Mouse (Mus musculus) myocyte (in vitro differentiated cells): Measurements from ENCODE around the gene Zfp53. TPM values are rescaled to one million over a fixed set of nuclear protein-coding genes. Genes with fewer than 3 reads are reported as not detected.
A peak's percentile ranks its signal among the peaks of the same experiment; 100 is the strongest.

ENCODE experiments used
- H3K27me3 ChIP-seq: one replicate; pipeline ENCODE4 v1.6.1; 2011; ENCODE audit not compliant: control insufficient read depth, insufficient read depth, insufficient read length
- H3K36me3 ChIP-seq: one replicate; pipeline ENCODE4 v1.6.1; 2011; ENCODE audit not compliant: control insufficient read depth, insufficient read depth
- H3K4me2 ChIP-seq: one replicate; pipeline ENCODE4 v1.6.1; 2011; ENCODE audit warnings: low read depth, control low read depth
- H3K4me3 ChIP-seq: one replicate; pipeline ENCODE4 v1.5.1; 2011; ENCODE audit warnings: mild to moderate bottlenecking, control low read depth, moderate library complexity
- H3K79me2 ChIP-seq: one replicate; pipeline ENCODE4 v1.6.1; 2011; ENCODE audit not compliant: control insufficient read depth, insufficient read depth
- H3ac ChIP-seq: one replicate; pipeline ENCODE4 v1.6.1; 2011; ENCODE audit not compliant: control insufficient read depth, insufficient read length
- CEBPB ChIP-seq: IDR thresholded peaks from 2 replicates; pipeline ENCODE4 v1.6.1; 2011; ENCODE audit warnings: mild to moderate bottlenecking, moderate library complexity; ENCODE audit not compliant: poor library complexity, insufficient read depth, severe bottlenecking
- E2F4 ChIP-seq: IDR thresholded peaks from one replicate; pipeline ENCODE4 v1.6.1; 2011; ENCODE audit warnings: mild to moderate bottlenecking, control low read depth, moderate library complexity; ENCODE audit not compliant: insufficient read depth
- MAX ChIP-seq: IDR thresholded peaks from one replicate; pipeline ENCODE4 v1.6.1; 2011; ENCODE audit warnings: low read depth, mild to moderate bottlenecking, control low read depth
- MYOD1 ChIP-seq, 3 experiments: IDR thresholded peaks; one replicate each; pipeline ENCODE4 v1.6.1; 2011; ENCODE audit warnings: control low read depth in 2 of 3, low read depth in 2 of 3, mild to moderate bottlenecking in 2 of 3, moderate library complexity in 1 of 3; ENCODE audit not compliant: insufficient read length in 2 of 3, control insufficient read depth in 1 of 3
- MYOG ChIP-seq, 3 experiments: IDR thresholded peaks; one replicate each; pipeline ENCODE4 v1.6.1; 2011; ENCODE audit warnings: control low read depth in 2 of 3, low read depth in 2 of 3, mild to moderate bottlenecking in 2 of 3; ENCODE audit not compliant: insufficient read length in 2 of 3, control insufficient read depth in 1 of 3, insufficient read depth in 1 of 3
- POLR2A ChIP-seq: IDR thresholded peaks from one replicate; pipeline ENCODE4 v1.6.1; 2011; ENCODE audit warnings: low read depth, mild to moderate bottlenecking, control low read depth, moderate library complexity; ENCODE audit not compliant: insufficient read length
- POLR2AphosphoS2 ChIP-seq: IDR thresholded peaks from one replicate; pipeline ENCODE4 v1.6.1; 2011; ENCODE audit warnings: low read depth, control low read depth; ENCODE audit not compliant: insufficient read length
- REST ChIP-seq: IDR thresholded peaks from one replicate; pipeline ENCODE4 v1.6.1; 2011; ENCODE audit warnings: mild to moderate bottlenecking, control low read depth, moderate library complexity; ENCODE audit not compliant: insufficient read depth, insufficient read length
- SRF ChIP-seq: IDR thresholded peaks from one replicate; pipeline ENCODE4 v1.6.1; 2011; ENCODE audit warnings: low read depth; ENCODE audit not compliant: control insufficient read depth, insufficient read length
- TCF12 ChIP-seq: IDR thresholded peaks from one replicate; pipeline ENCODE4 v1.6.1; 2011; ENCODE audit warnings: mild to moderate bottlenecking, control low read depth; ENCODE audit not compliant: poor library complexity, insufficient read depth, severe bottlenecking
- TCF3 ChIP-seq: IDR thresholded peaks from one replicate; pipeline ENCODE4 v1.6.1; 2011; ENCODE audit warnings: low read depth, control low read depth; ENCODE audit not compliant: insufficient read length
- USF1 ChIP-seq: IDR thresholded peaks from one replicate; pipeline ENCODE4 v1.6.1; 2011; ENCODE audit warnings: low read depth, mild to moderate bottlenecking, control low read depth, moderate library complexity
- polyA plus RNA-seq: library from polyadenylated mRNA; unstranded; fragments of >200 nt; fragmentation: generic; extraction: Trizol; gene quantifications from one replicate; pipeline ENCODE4 v1.2.1, GENCODE M21; 2012; ENCODE audit warnings: missing spikeins

Zfp53 gene
- polyA plus RNA-seq, 1 experiment = 1.5 TPM

DNA sequence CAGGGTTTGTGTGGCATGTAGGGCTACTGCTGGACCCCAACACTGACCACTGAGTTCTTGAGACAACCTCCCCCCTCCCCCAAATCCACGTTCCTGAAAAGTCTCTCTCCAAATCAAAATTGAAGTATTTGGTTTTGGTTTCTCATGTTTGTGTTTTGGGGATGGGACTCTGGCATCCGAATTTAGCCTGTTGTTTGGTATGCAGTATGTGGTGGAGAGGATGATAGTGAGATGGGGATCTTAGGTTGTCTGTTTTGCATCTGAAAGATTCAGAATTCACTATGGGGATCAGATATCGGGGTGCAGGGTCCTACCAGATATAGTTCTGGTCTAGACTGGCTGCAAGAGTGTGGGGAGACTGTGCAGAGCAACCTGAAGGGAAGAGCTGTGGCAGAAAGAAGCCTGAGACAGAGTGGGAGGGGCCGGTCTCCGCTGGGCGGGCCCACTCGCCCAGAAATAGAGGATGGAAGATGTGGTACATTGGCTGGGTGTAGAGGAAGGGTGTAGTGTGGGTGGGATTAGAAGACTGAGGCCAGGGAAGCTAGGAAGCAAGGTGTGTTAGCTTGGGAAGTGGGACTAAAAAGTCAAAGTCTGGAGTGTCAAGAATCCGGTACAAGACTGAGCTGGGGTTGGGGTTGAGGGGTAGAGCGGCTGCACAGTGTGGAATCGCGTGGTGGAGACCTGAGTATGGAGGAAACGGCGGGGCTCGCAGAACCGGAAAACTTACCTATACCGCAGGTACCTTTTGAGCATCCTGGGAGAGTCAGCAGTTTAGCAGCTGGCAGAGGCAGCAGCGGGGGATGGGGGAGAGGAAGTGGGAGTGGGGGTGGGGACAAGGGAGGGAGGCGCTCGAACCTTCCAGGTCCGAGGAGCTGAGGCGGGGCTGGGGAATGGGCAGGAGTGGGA is 46.6 kb downstream of the Zfp53 start, which contains the start of gene Zfp52:
TSS of gene Zfp52 (plus strand) at position 444 of the 906 bp plus-strand sequence.
- TF ChIP-seq MAX (no peak), MYOG (IDR thresholded peaks at IDR 0.05; ENCODE audit: control insufficient read depth in 1 of 3, insufficient read depth in 1 of 3, insufficient read length in 2 of 3, low read depth in 2 of 3) (no peak), MYOD1 (IDR thresholded peaks at IDR 0.05; ENCODE audit: control insufficient read depth in 1 of 3, insufficient read length in 2 of 3, low read depth in 2 of 3) (peak in 1 of 3 experiments; percentile 13), SRF (no peak), USF1 (no peak), REST (no peak), POLR2AphosphoS2 (no peak), CEBPB (no peak), TCF12 (no peak), E2F4 (no peak), TCF3 (no peak), POLR2A (peak; percentile 15)
- H3K4me3 ChIP-seq = peak within 1 kb of the TSS; percentile 76
- peak within 1 kb of the TSS; percentile 98 for H3K4me2 ChIP-seq
- H3K36me3 ChIP-seq = no peaks in the 10 kb centered on the region
- peaks cover 5% of the 10 kb centered on the region for H3K79me2 ChIP-seq
- no peak within 1 kb of the TSS for H3ac ChIP-seq
- no peaks in the 10 kb centered on the region for H3K27me3 ChIP-seq

GRCm38 (mm10) chr17:21536096-21536495 is 47.3 kb downstream of the Zfp53 start:
- Histone ChIP-seq H3K27me3 (no peaks in the 10 kb centered on the region), H3ac (no peak overlapping the region), H3K4me2 (peak overlapping the region; percentile 98), H3K4me3 (peak overlapping the region; percentile 76), H3K79me2 (peaks cover 5% of the 10 kb centered on the region), H3K36me3 (no peaks in the 10 kb centered on the region)
- TF ChIP-seq POLR2AphosphoS2 (no peak), POLR2A (no peak), USF1 (no peak), CEBPB (no peak), MYOD1 (IDR thresholded peaks at IDR 0.05; ENCODE audit: control insufficient read depth in 1 of 3, insufficient read length in 2 of 3, low read depth in 2 of 3) (no peak), SRF (no peak), REST (no peak), E2F4 (no peak)

DNA sequence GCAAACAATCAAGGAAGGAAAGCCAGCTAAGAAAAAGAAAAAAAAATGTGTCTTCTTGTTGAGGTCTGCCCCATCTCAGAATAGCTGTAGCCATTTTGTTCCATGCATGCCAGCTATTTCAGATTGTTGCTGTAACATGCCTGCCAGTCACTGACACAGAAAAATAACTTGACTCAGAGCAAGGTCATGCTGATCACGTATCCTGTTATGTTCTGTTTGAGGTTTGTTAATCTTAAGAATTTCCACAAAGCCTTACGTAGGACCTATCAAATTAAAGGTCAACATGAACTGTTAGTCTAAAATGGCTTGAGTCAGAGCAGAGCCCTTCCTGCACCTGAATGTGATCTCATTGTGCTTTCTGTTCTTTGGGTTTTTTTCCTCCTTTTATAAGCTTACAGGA is 47.9 kb downstream of the Zfp53 start:
- TF ChIP-seq MYOD1 (IDR thresholded peaks at IDR 0.05; ENCODE audit: control insufficient read depth in 1 of 3, insufficient read length in 2 of 3, low read depth in 2 of 3) (no peak), E2F4 (no peak), TCF3 (no peak), TCF12 (no peak), USF1 (no peak), MYOG (IDR thresholded peaks at IDR 0.05; ENCODE audit: control insufficient read depth in 1 of 3, insufficient read depth in 1 of 3, insufficient read length in 2 of 3, low read depth in 2 of 3) (no peak), SRF (no peak), POLR2AphosphoS2 (no peak), CEBPB (no peak), REST (no peak), POLR2A (no peak), MAX (no peak)
- no peaks in the 10 kb centered on the region for H3K27me3 ChIP-seq
- peak overlapping the region; percentile 76 for H3K4me3 ChIP-seq
- H3ac ChIP-seq = no peak overlapping the region
- peaks cover 5% of the 10 kb centered on the region for H3K79me2 ChIP-seq
- H3K36me3 ChIP-seq = no peaks in the 10 kb centered on the region
- H3K4me2 ChIP-seq = peak overlapping the region; percentile 98

DNA sequence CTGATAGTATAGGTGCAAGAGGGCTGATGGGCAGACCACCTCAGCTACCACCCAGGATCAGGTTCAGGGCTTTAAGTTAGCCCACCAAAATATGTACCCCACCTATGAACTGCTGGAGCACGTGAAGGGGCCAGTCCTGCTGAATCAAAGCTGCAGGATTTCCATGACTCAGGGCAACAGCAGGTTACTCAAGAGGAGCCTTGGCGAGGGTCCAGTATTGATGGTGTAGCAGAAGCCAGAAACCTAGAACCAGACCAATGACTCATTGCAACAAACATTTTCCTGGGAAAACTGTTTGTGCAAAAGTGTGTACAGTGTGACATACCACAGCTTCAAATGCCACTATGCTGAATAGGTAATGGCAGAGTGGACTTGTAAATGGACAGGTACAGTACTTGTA is 69.0 kb downstream of the Zfp53 start:
- Histone ChIP-seq H3K36me3 (peaks cover 46% of the 10 kb centered on the region), H3K27me3 (no peaks in the 10 kb centered on the region), H3K4me2 (no peak overlapping the region), H3K4me3 (no peak overlapping the region), H3ac (no peak overlapping the region), H3K79me2 (no peaks in the 10 kb centered on the region)
- TF ChIP-seq MAX (no peak), TCF12 (no peak), SRF (no peak), POLR2AphosphoS2 (no peak), CEBPB (no peak), MYOG (IDR thresholded peaks at IDR 0.05; ENCODE audit: control insufficient read depth in 1 of 3, insufficient read depth in 1 of 3, insufficient read length in 2 of 3, low read depth in 2 of 3) (no peak), TCF3 (no peak), POLR2A (no peak), E2F4 (no peak), USF1 (no peak), REST (no peak), MYOD1 (IDR thresholded peaks at IDR 0.05; ENCODE audit: control insufficient read depth in 1 of 3, insufficient read length in 2 of 3, low read depth in 2 of 3) (no peak)

Other genes starting within 250 kb of the Zfp53 start
- not detected for gene Vmn1r235, start 232.6 kb upstream of the Zfp53 start, polyA plus RNA-seq
- gene Vmn1r236, start 206.1 kb upstream of the Zfp53 start, polyA plus RNA-seq = not detected
- not detected for gene Vmn1r237, start 177.1 kb upstream of the Zfp53 start, polyA plus RNA-seq
- gene Zfp677, start 105.2 kb upstream of the Zfp53 start, polyA plus RNA-seq = 0.10 TPM
- 0.59 TPM for gene Zfp54, start 65.8 kb upstream of the Zfp53 start, polyA plus RNA-seq
- 1.5 TPM for gene Zfp51, start 38.6 kb upstream of the Zfp53 start, polyA plus RNA-seq
- gene Zfp52, start 46.5 kb downstream of the Zfp53 start, polyA plus RNA-seq = 1.9 TPM
- 2.0 TPM for gene Zfp948, start 78.0 kb downstream of the Zfp53 start, polyA plus RNA-seq
- 0.44 TPM for gene Zfp983, start 161.6 kb downstream of the Zfp53 start, polyA plus RNA-seq
- not detected for gene Gm10226, start 202.9 kb downstream of the Zfp53 start, polyA plus RNA-seq
- 0.76 TPM for gene Zfp760, start 218.7 kb downstream of the Zfp53 start, polyA plus RNA-seq
- gene Zfp229, start 241.8 kb downstream of the Zfp53 start, polyA plus RNA-seq = 0.54 TPM